Mouse (Mus musculus) stomach, postnatal 0 days (tissue): ENCODE data around the gene Ak4. TPM values are rescaled to one million over a fixed set of nuclear protein-coding genes. Genes with fewer than 3 reads are reported as not detected.

Experiments used
- ATAC-seq: fragments of 200-750 bp; cut with Nextera tagmentation; 2 replicates; pipeline ENCODE4 v1.8.0; 2017; ENCODE audit not compliant: low FRiP score, low TSS enrichment
- DNase-seq: peaks from one replicate; pipeline ENCODE4 v3.0.0-alpha.2; 2016; ENCODE audit warnings: low spot score
- H3K27ac ChIP-seq: fragments of 300-500 bp; sonication (generic); replicated peaks from 2 replicates; pipeline ENCODE4 v1.5.1; 2014; ENCODE audit warnings: mild to moderate bottlenecking, control low read depth
- H3K27me3 ChIP-seq: fragments of 300-500 bp; sonication (generic); 2 replicates; pipeline ENCODE4 v1.6.1; 2014; ENCODE audit warnings: low read length; ENCODE audit not compliant: control insufficient read depth, insufficient read depth
- H3K36me3 ChIP-seq: fragments of 300-500 bp; sonication (generic); 2 replicates; pipeline ENCODE4 v1.6.1; 2014; ENCODE audit warnings: low read length, mixed read lengths; ENCODE audit not compliant: control insufficient read depth, insufficient read depth
- H3K4me1 ChIP-seq: fragments of 300-500 bp; sonication (generic); replicated peaks from 2 replicates; pipeline ENCODE4 v1.6.1; 2014; ENCODE audit warnings: antibody characterized with exemption; ENCODE audit not compliant: control insufficient read depth, insufficient read depth
- H3K4me2 ChIP-seq: fragments of 300-500 bp; sonication (generic); replicated peaks from 2 replicates; pipeline ENCODE4 v1.6.1; 2014; ENCODE audit warnings: low read depth, mild to moderate bottlenecking, control low read depth, moderate library complexity
- H3K4me3 ChIP-seq: fragments of 300-500 bp; sonication (generic); 2 replicates; pipeline ENCODE4 v1.5.1; 2014; ENCODE audit warnings: low read depth, low read length, control low read depth
- H3K9ac ChIP-seq: fragments of 300-500 bp; sonication (generic); 2 replicates; pipeline ENCODE4 v1.6.1; 2014; ENCODE audit warnings: mild to moderate bottlenecking, low read length, control low read depth, mixed read lengths
- H3K9me3 ChIP-seq: fragments of 300-500 bp; sonication (generic); 2 replicates; pipeline ENCODE4 v1.6.1; 2016; ENCODE audit warnings: low read length; ENCODE audit not compliant: control insufficient read depth
- CTCF ChIP-seq: IDR thresholded peaks from 2 replicates; pipeline ENCODE4 v1.5.1; 2016; ENCODE audit warnings: antibody characterized with exemption, low read depth, mild to moderate bottlenecking, moderate library complexity
- EP300 ChIP-seq: optimal IDR thresholded peaks from 2 replicates; pipeline ENCODE3; 2016; ENCODE audit warnings: antibody characterized with exemption
- WGBS: fragments of 180-500 bp; shearing (Covaris S2); extraction: QIAGEN DNeasy Blood & Tissue Kit; methylation state at CpG from one replicate; pipeline ENCODE4 v1.1.7; 2014; 5-methylcytosine and 5-hydroxymethylcytosine counted together
- polyA plus RNA-seq: library from polyadenylated mRNA; unstranded; fragments of >200 nt; fragmentation: Nextera tagmentation; extraction: Ambion mirVana; gene quantifications from 2 replicates; pipeline ENCODE4 v1.2.1, GENCODE M21; 2015

The Ak4 gene
- polyA plus RNA-seq, 1 experiment from 2014 or later: 15.8 TPM

DNA sequence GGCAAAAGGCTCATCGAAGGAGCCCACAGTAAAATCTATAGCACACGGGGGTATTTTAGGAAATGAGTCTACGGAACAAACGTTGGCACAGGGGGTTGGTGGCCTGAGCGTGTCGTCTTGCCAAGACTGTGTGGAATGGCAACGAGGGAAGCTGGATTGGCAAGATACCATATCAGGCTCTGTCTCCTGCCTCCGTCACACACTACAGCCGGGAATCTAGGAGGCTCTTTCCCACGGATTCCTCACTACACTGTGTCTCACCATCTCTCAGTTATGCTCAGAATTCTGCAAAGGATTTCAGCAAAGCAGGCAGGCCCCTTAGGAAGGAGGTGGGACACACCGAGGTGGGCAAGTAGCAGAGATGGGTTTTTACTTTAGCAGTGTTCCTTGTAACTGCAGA, 2.1 kb upstream of the Ak4 start:
- Histone ChIP-seq H3K36me3 (no peaks in the 10 kb centered on the region), H3K27me3 (no peaks in the 10 kb centered on the region), H3K27ac (no peak overlapping the region), H3K4me3 (no peak overlapping the region), H3K4me2 (no peak overlapping the region), H3K4me1 (no peaks in the 10 kb centered on the region), H3K9me3 (no peaks in the 10 kb centered on the region), H3K9ac (no peak overlapping the region)
- 85% methylated on average over 11 of the region's 11 CpGs for WGBS
- ATAC-seq (no peak), DNase-seq (no peak)
- no peak for TF ChIP-seq EP300
- TF ChIP-seq CTCF: no peak

DNA sequence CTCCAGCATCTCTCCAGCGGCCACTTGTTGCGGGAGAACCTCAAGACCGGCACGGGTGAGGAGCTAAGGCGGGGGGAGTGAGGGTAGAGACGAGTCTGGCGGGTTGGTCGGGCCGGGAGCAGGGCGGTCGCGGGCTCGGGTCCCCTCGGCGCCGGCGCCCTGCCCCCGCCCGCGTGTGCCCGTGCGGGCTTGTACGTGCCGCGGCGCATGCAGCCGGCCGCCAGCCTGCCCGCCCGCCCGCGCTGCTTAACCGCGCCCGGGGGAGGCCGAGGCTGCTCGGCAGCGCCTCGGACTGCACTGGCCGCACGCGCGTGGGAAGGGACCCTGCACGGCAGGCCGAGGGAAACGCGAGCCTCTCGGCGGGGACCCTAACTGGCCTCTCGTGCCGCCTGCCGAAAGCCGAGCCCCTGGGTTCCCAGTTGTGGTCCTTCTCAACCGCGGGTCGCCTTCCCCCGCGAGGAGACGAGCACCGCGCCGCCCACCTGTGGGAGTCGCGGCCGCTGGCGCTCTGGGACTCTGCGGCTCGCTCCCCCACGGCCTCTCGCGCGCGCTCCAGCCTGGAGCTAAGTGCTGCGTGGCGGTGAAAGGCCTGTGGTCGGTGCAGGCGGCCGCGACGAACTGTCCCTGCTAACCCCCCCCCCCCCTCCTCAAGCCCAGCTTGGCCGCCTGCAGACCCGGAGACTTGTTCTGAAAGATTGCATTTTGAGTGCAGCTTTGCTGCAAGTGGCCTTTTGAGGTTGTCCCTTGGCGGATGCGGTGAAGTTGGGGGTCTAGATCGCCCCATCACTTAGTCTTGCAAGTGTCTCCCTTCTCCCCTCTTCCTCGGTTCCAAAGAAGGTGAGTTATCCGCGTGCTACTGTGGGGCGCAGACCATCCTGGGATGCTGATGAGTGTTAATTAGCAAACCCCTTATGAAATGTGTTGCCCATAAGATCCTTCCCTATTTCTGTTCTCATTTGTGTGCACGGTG, 1.1 kb downstream of the Ak4 start:
- Histone ChIP-seq H3K27ac (0 out of 2 replicates have a peak overlapping the region, but pooled peaks have one; percentile 18), H3K27me3 (no peaks in the 10 kb centered on the region), H3K9ac (peak overlapping the region; percentile 67), H3K9me3 (no peaks in the 10 kb centered on the region), H3K36me3 (no peaks in the 10 kb centered on the region), H3K4me1 (no peaks in the 10 kb centered on the region), H3K4me3 (peak overlapping the region; percentile 67), H3K4me2 (peak overlapping the region; percentile 100)
- no peak for TF ChIP-seq EP300
- TF ChIP-seq CTCF: no peak
- ATAC-seq (peak; percentile 64), DNase-seq (peak; percentile 46)
- 4% methylated on average over 51 of the region's 90 CpGs for WGBS

- DNase-seq (no peak), ATAC-seq (no peak)
- Histone ChIP-seq H3K27ac (no peak overlapping the region), H3K4me1 (no peaks in the 10 kb centered on the region), H3K9me3 (no peaks in the 10 kb centered on the region), H3K27me3 (no peaks in the 10 kb centered on the region), H3K36me3 (no peaks in the 10 kb centered on the region), H3K4me3 (no peak overlapping the region), H3K9ac (no peak overlapping the region), H3K4me2 (no peak overlapping the region)
- WGBS: 84% methylated on average over 8 of the region's 10 CpGs
- TF ChIP-seq EP300: no peak
- no peak for TF ChIP-seq CTCF
Observed at GRCm38 (mm10) chr4:101422996-101423395, 3.9 kb downstream of the Ak4 start.

DNA sequence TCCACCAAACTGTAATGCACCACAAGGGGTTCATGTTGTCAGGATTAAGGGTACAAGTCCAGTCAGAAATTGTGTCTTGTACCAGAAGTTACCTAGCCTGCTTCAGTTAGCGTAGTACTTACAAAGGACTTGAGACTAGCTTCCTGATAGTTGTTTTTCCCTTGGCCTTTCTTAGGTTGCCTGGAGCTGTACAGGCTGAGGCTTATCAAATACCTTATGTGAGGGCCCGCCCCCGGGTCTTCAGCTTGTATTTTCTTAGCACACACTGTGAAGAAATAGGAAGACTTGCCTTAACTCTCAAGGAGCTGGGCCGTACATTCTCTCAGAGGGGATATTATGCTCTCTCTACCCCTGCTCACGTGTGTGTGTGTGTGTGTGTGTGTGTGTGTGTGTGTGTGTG, 4.5 kb downstream of the Ak4 start:
- WGBS: 60% methylated on average over 5 of the region's 5 CpGs
- no peaks in the 10 kb centered on the region for H3K9me3 ChIP-seq
- H3K27ac ChIP-seq: no peak overlapping the region
- H3K4me1 ChIP-seq: no peaks in the 10 kb centered on the region
- H3K4me2 ChIP-seq: no peak overlapping the region
- H3K36me3 ChIP-seq: no peaks in the 10 kb centered on the region
- no peak overlapping the region for H3K9ac ChIP-seq
- TF ChIP-seq EP300 (no peak), CTCF (no peak)
- ATAC-seq (no peak), DNase-seq (peak; percentile 45)
- no peak overlapping the region for H3K4me3 ChIP-seq
- no peaks in the 10 kb centered on the region for H3K27me3 ChIP-seq

DNA sequence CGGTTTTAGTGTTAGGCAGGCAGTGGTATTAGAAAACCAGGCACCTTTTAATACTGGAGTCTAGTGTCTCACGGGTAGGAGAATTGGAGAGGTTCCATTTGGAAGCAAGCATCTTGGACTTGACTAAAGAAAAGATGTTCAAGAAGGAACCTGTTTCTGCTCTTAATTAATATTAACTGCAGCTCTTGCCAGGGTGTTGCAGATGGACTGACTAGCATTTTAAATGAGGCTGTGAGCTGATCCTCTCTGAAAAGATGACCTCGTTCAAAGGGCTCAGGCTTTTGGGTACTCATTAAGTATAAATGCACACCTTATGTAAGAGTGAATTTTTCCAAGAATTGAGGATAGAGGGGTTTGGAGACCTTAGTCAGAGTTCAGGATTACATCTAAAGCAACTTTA, 5.4 kb downstream of the Ak4 start:
- Histone ChIP-seq H3K27ac (no peak overlapping the region), H3K9ac (no peak overlapping the region), H3K4me2 (no peak overlapping the region), H3K4me1 (no peaks in the 10 kb centered on the region), H3K36me3 (no peaks in the 10 kb centered on the region), H3K27me3 (no peaks in the 10 kb centered on the region), H3K9me3 (no peaks in the 10 kb centered on the region), H3K4me3 (no peak overlapping the region)
- DNase-seq (no peak), ATAC-seq (no peak)
- TF ChIP-seq EP300 (no peak), CTCF (no peak)
- WGBS: 69% methylated on average over 3 of the region's 3 CpGs

GRCm38 (mm10) chr4:101425119-101425518, 6.0 kb downstream of the Ak4 start:
- Histone ChIP-seq H3K36me3 (no peaks in the 10 kb centered on the region), H3K9me3 (no peaks in the 10 kb centered on the region), H3K4me1 (no peaks in the 10 kb centered on the region), H3K9ac (no peak overlapping the region), H3K4me3 (no peak overlapping the region), H3K27me3 (no peaks in the 10 kb centered on the region), H3K4me2 (no peak overlapping the region), H3K27ac (no peak overlapping the region)
- WGBS: 54% methylated on average over 5 of the region's 5 CpGs
- DNase-seq (no peak), ATAC-seq (no peak)
- TF ChIP-seq CTCF (no peak), EP300 (no peak)
